In genomic region chr1:12405391-12406270, GRCm38 (mm10) we compare ENCODE assay signal across 14 mouse cellular contexts.
DNase-seq lines count a peak whose midpoint lies in the region; ATAC-seq lines count a peak whose summit lies in the region.
"Had no signal": no experiment of that assay in that cellular context is flagged by ENCODE, and none has a peak within 500 bp of the region (broad histone marks: within the 10 kb centered on the region; RNA-seq: fewer than 3 reads in every experiment).

No protein-coding gene starts in this region.

- no peak overlapping the region for H3K4me3 ChIP-seq in kidney, embryonic 15.5 days (replicated peaks)
- H3K4me3 ChIP-seq in brown adipose tissue, adult 24 weeks (ENCODE audit: insufficient read depth, low read depth, low read length), result no peak overlapping the region
- no peak overlapping the region for H3K4me3 ChIP-seq in neural tube, embryonic 15.5 days (replicated peaks)
- H3K4me3 ChIP-seq: embryonic facial prominence, embryonic 15.5 days; left cerebral cortex, adult 2 months; liver, embryonic 15.5 days had no signal

- WGBS in kidney, embryonic 15.5 days, result 68% methylated on average over 4 of the region's 4 CpGs
- WGBS in neural tube, embryonic 15.5 days, result 81% methylated on average over 4 of the region's 4 CpGs

- no peaks in the 10 kb centered on the region for H3K9me3 ChIP-seq in kidney, embryonic 15.5 days (replicated peaks)
- no peaks in the 10 kb centered on the region for H3K9me3 ChIP-seq in neural tube, embryonic 15.5 days (replicated peaks)
- H3K9me3 ChIP-seq: embryonic facial prominence, embryonic 15.5 days; liver, embryonic 15.5 days had no signal

- no peaks in the 10 kb centered on the region for H3K27me3 ChIP-seq in kidney, embryonic 15.5 days
- no peaks in the 10 kb centered on the region for H3K27me3 ChIP-seq in neural tube, embryonic 15.5 days (replicated peaks)
- H3K27me3 ChIP-seq: embryonic facial prominence, embryonic 15.5 days; liver, embryonic 15.5 days had no signal

- no peak overlapping the region for H3K4me2 ChIP-seq in kidney, embryonic 15.5 days
- no peak overlapping the region for H3K4me2 ChIP-seq in neural tube, embryonic 15.5 days
- H3K4me2 ChIP-seq: embryonic facial prominence, embryonic 15.5 days; liver, embryonic 15.5 days had no signal

- H3K27ac ChIP-seq in kidney, embryonic 15.5 days, result no peak overlapping the region
- peak overlapping the region; percentile 83 for H3K27ac ChIP-seq in brown adipose tissue, adult 24 weeks (replicated peaks; ENCODE audit: low read depth, low read length)
- no peak overlapping the region for H3K27ac ChIP-seq in neural tube, embryonic 15.5 days (replicated peaks)
- H3K27ac ChIP-seq: embryonic facial prominence, embryonic 15.5 days; left cerebral cortex, adult 2 months; liver, embryonic 15.5 days had no signal

- ATAC-seq in kidney, embryonic 15.5 days (replicated peaks; ENCODE audit: low FRiP score), result no peak
- no peak for ATAC-seq in neural tube, embryonic 15.5 days (ENCODE audit: low FRiP score)
- ATAC-seq: inflammation-experienced regulatory T-cells, adult 6 months had no signal

- no peaks in the 10 kb centered on the region for H3K4me1 ChIP-seq in kidney, embryonic 15.5 days
- H3K4me1 ChIP-seq in brown adipose tissue, adult 24 weeks (ENCODE audit: control insufficient read depth, insufficient read depth, insufficient read length, low read length), result no peaks in the 10 kb centered on the region
- H3K4me1 ChIP-seq in neural tube, embryonic 15.5 days, result no peaks in the 10 kb centered on the region
- H3K4me1 ChIP-seq: embryonic facial prominence, embryonic 15.5 days; liver, embryonic 15.5 days had no signal

- H3K36me3 ChIP-seq in kidney, embryonic 15.5 days, result no peaks in the 10 kb centered on the region
- no peaks in the 10 kb centered on the region for H3K36me3 ChIP-seq in neural tube, embryonic 15.5 days
- H3K36me3 ChIP-seq: embryonic facial prominence, embryonic 15.5 days; liver, embryonic 15.5 days had no signal

- DNase-seq in kidney, adult 11 months, result peak; percentile 4
- DNase-seq in heart, adult 8-10 months (ENCODE audit: low spot score), result peak; percentile 83
- peak; percentile 9 for DNase-seq in heart, postnatal 4 days
- no peak for DNase-seq in layer of hippocampus, postnatal 10 days (ENCODE audit: low spot score in 2 of 2)
- DNase-seq: cerebellum, adult 2 months; midbrain, embryonic 14.5 days; right cerebral cortex, postnatal 4 days had no signal

- H3K9ac ChIP-seq in kidney, embryonic 15.5 days, result no peak overlapping the region
- H3K9ac ChIP-seq in neural tube, embryonic 15.5 days (replicated peaks), result no peak overlapping the region
- H3K9ac ChIP-seq: embryonic facial prominence, embryonic 15.5 days; liver, embryonic 15.5 days had no signal

Comparison
In these comparisons a context has a peak if more than half of its experiments do, and no peak if none do; other contexts are left out.
1. DNase-seq: peak in kidney, adult 11 months (single experiment), heart, adult 8-10 months (single experiment) and heart, postnatal 4 days (single experiment); none in layer of hippocampus, postnatal 10 days (0 of 2).